Mouse (Mus musculus): ENCODE measurements around the gene Pdxp.

- no peak for TF ChIP-seq CTCF (IDR thresholded peaks at IDR 0.05; ENCODE audit: insufficient read depth, low read length)
- TF ChIP-seq POLR2A (IDR thresholded peaks at IDR 0.05; ENCODE audit: borderline replicate concordance, extremely low read depth, low read depth, low read length): peak; percentile 79; the same call in 1 of the 2 replicates
Measured at GRCm38 (mm10) chr15:78934784-78935320, 21.1 kb downstream of the Pdxp start, which contains the start of gene Nol12.
